Mouse (Mus musculus) olfactory bulb, adult 2 months (tissue): ENCODE measurements around the gene Prkaca.

Experiments used
- CTCF ChIP-seq: fragments of 200-500 bp; IDR thresholded peaks from 2 replicates; pipeline ENCODE4 v1.5.1; 2012; ENCODE audit warnings: low read depth, mild to moderate bottlenecking, low read length, moderate library complexity; ENCODE audit not compliant: insufficient read depth
- POLR2A ChIP-seq: fragments of 200-500 bp; IDR thresholded peaks from 2 replicates; pipeline ENCODE4 v1.6.1; 2012; ENCODE audit warnings: mild to moderate bottlenecking, low read depth, low read length, moderate library complexity; ENCODE audit not compliant: insufficient read depth

GRCm38 (mm10) chr8:83996567-83997505 lies 24.0 kb downstream of the Prkaca start:
- peak; percentile 55 for TF ChIP-seq POLR2A
- no peak for TF ChIP-seq CTCF
